Comparison of ENCODE assay signal across 23 mouse cellular contexts in the genomic region with DNA sequence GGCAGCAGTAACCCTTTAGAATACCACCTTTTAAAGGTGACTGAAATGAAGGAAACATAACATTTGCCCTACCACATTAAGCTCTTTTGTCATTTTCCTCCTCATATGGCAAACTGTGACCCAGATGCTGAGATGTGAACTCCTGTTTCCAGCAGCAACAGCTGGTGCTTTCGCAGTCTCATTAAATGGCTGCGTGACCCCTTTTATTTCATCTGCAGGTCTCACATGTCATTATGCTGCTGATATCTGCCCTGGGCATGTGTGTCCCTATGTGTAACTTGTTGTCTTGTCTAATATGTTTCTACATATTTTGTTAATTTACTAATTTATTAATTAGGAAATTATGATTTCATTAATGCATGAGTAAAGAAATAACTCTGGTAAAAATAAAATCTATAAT.
A peak's percentile ranks its signal among the peaks of the same experiment; 100 is the strongest.
DNase-seq lines count a peak whose midpoint lies in the region; ATAC-seq and TF ChIP-seq lines count a peak whose summit lies in the region.
"Had no signal": no experiment of that assay in that cellular context is flagged by ENCODE, and none has a peak within 500 bp of the region (broad histone marks: within the 10 kb centered on the region; RNA-seq: fewer than 3 reads in every experiment).

No protein-coding gene starts in this region.

- no peak for TF ChIP-seq POLR2A in brain, embryonic 14.5 days (IDR thresholded peaks at IDR 0.05; ENCODE audit: borderline replicate concordance, extremely low read depth, insufficient read depth, insufficient read length, poor library complexity, severe bottlenecking)

- H3K27me3 ChIP-seq in embryonic facial prominence, embryonic 14.5 days (replicated peaks; ENCODE audit: control insufficient read depth, insufficient read depth, low read length) = no peaks in the 10 kb centered on the region
- no peaks in the 10 kb centered on the region for H3K27me3 ChIP-seq in embryonic facial prominence, embryonic 10.5 days (replicated peaks; ENCODE audit: low read depth, poor library complexity, severe bottlenecking)
- H3K27me3 ChIP-seq in forebrain, embryonic 14.5 days (replicated peaks; ENCODE audit: control insufficient read depth, insufficient read depth, low read length) = no peaks in the 10 kb centered on the region
- no peaks in the 10 kb centered on the region for H3K27me3 ChIP-seq in forebrain, embryonic 15.5 days
- H3K27me3 ChIP-seq: CH12.LX; embryonic facial prominence, embryonic 15.5 days; heart, embryonic 13.5 days; Patski had no signal

- no peak overlapping the region for H3K4me2 ChIP-seq in embryonic facial prominence, embryonic 14.5 days (ENCODE audit: low read depth, low read length)
- no peak overlapping the region for H3K4me2 ChIP-seq in forebrain, embryonic 14.5 days (ENCODE audit: low read length)
- H3K4me2 ChIP-seq in forebrain, embryonic 15.5 days (replicated peaks) = no peak overlapping the region
- H3K4me2 ChIP-seq: embryonic facial prominence, embryonic 15.5 days; heart, embryonic 13.5 days had no signal

- no peak for TF ChIP-seq CTCF in brain, embryonic 14.5 days (IDR thresholded peaks at IDR 0.05; ENCODE audit: borderline replicate concordance, extremely low read depth, insufficient read depth, insufficient read length)

- no peaks in the 10 kb centered on the region for H3K9me3 ChIP-seq in embryonic facial prominence, embryonic 14.5 days (ENCODE audit: control insufficient read depth, low read length)
- no peaks in the 10 kb centered on the region for H3K9me3 ChIP-seq in embryonic facial prominence, embryonic 10.5 days
- H3K9me3 ChIP-seq in forebrain, embryonic 14.5 days (replicated peaks; ENCODE audit: control insufficient read depth, low read length) = no peaks in the 10 kb centered on the region
- H3K9me3 ChIP-seq in forebrain, embryonic 15.5 days = no peaks in the 10 kb centered on the region
- H3K9me3 ChIP-seq: embryonic facial prominence, embryonic 15.5 days; heart, embryonic 13.5 days had no signal

- no peaks in the 10 kb centered on the region for H3K4me1 ChIP-seq in embryonic facial prominence, embryonic 14.5 days (ENCODE audit: control insufficient read depth, insufficient read depth, low read length)
- H3K4me1 ChIP-seq in embryonic facial prominence, embryonic 10.5 days = no peaks in the 10 kb centered on the region
- H3K4me1 ChIP-seq in forebrain, embryonic 14.5 days (ENCODE audit: control insufficient read depth, insufficient read depth, low read length) = no peaks in the 10 kb centered on the region
- H3K4me1 ChIP-seq in forebrain, embryonic 15.5 days = no peaks in the 10 kb centered on the region
- H3K4me1 ChIP-seq: embryonic facial prominence, embryonic 15.5 days; heart, embryonic 13.5 days had no signal

- no peak overlapping the region for H3K4me3 ChIP-seq in embryonic facial prominence, embryonic 14.5 days (ENCODE audit: low read depth, low read length)
- no peak overlapping the region for H3K4me3 ChIP-seq in embryonic facial prominence, embryonic 10.5 days
- H3K4me3 ChIP-seq in forebrain, embryonic 14.5 days (ENCODE audit: low read depth, low read length) = no peak overlapping the region
- no peak overlapping the region for H3K4me3 ChIP-seq in forebrain, embryonic 15.5 days
- H3K4me3 ChIP-seq: embryonic facial prominence, embryonic 15.5 days; erythroblast, embryonic 14.5 days; heart, embryonic 13.5 days had no signal

- WGBS in embryonic facial prominence, embryonic 14.5 days = 79% methylated on average over 2 of the region's 2 CpGs
- WGBS in embryonic facial prominence, embryonic 10.5 days = 86% methylated on average over 2 of the region's 2 CpGs
- 85% methylated on average over 2 of the region's 2 CpGs for WGBS in forebrain, embryonic 14.5 days
- WGBS in forebrain, embryonic 15.5 days = 85% methylated on average over 2 of the region's 2 CpGs

- DNase-seq in embryonic facial prominence, embryonic 14.5 days (ENCODE audit: low spot score) = peak; percentile 3
- no peak for DNase-seq in embryonic facial prominence, embryonic 10.5 days (ENCODE audit: low spot score)
- DNase-seq in forebrain, embryonic 14.5 days (ENCODE audit: low spot score) = peak; percentile 8
- peak; percentile 55 for DNase-seq in brain, embryonic 14.5 days (ENCODE audit: low read depth)
- DNase-seq in mesoderm, embryonic 11.5 days (ENCODE audit: low read depth, low spot score) = peak; percentile 1
- DNase-seq in urinary bladder, postnatal 25 days (ENCODE audit: low spot score) = no peak
- no peak for DNase-seq in layer of hippocampus, postnatal 14 days (ENCODE audit: low spot score in 2 of 2)
- DNase-seq: adrenal gland, postnatal 14 days; cerebellum, adult 18-20 months; cerebellum, adult 9-11 months; cerebellum, postnatal 36 days; gastrocnemius, postnatal 36 days; heart, adult 11 months; heart, postnatal 36 days; kidney, adult 11 months had no signal

- H3K27ac ChIP-seq in embryonic facial prominence, embryonic 14.5 days (replicated peaks; ENCODE audit: low read depth, low read length) = no peak overlapping the region
- H3K27ac ChIP-seq in embryonic facial prominence, embryonic 10.5 days (replicated peaks) = no peak overlapping the region
- no peak overlapping the region for H3K27ac ChIP-seq in forebrain, embryonic 14.5 days (ENCODE audit: low read depth, low read length)
- no peak overlapping the region for H3K27ac ChIP-seq in forebrain, embryonic 15.5 days (replicated peaks)
- H3K27ac ChIP-seq: embryonic facial prominence, embryonic 15.5 days; heart, embryonic 13.5 days; hindbrain, postnatal 0 days had no signal

- ATAC-seq in embryonic facial prominence, embryonic 14.5 days (ENCODE audit: low read depth) = no peak
- ATAC-seq in forebrain, embryonic 14.5 days = no peak
- ATAC-seq in forebrain, embryonic 15.5 days (replicated peaks) = no peak
- ATAC-seq: activated CD4-positive, CD25-positive, alpha-beta regulatory T cell, adult 4 months; hindbrain, postnatal 0 days; Patski had no signal

- H3K9ac ChIP-seq in embryonic facial prominence, embryonic 14.5 days (ENCODE audit: low read depth, low read length) = no peak overlapping the region
- H3K9ac ChIP-seq in forebrain, embryonic 14.5 days (ENCODE audit: low read length) = no peak overlapping the region
- no peak overlapping the region for H3K9ac ChIP-seq in forebrain, embryonic 15.5 days (replicated peaks)
- H3K9ac ChIP-seq: embryonic facial prominence, embryonic 15.5 days; heart, embryonic 13.5 days had no signal

- no peaks in the 10 kb centered on the region for H3K36me3 ChIP-seq in embryonic facial prominence, embryonic 14.5 days (ENCODE audit: control insufficient read depth, insufficient read depth, low read length)
- no peaks in the 10 kb centered on the region for H3K36me3 ChIP-seq in embryonic facial prominence, embryonic 10.5 days (replicated peaks)
- H3K36me3 ChIP-seq in forebrain, embryonic 14.5 days (ENCODE audit: control insufficient read depth, insufficient read depth, low read length) = no peaks in the 10 kb centered on the region
- H3K36me3 ChIP-seq in forebrain, embryonic 15.5 days = no peaks in the 10 kb centered on the region
- H3K36me3 ChIP-seq: embryonic facial prominence, embryonic 15.5 days; heart, embryonic 13.5 days had no signal

Comparison
In these comparisons a context has a peak if more than half of its experiments do, and no peak if none do; other contexts are left out.
1. DNase-seq: peak in embryonic facial prominence, embryonic 14.5 days (single experiment), forebrain, embryonic 14.5 days (single experiment), brain, embryonic 14.5 days (single experiment) and mesoderm, embryonic 11.5 days (single experiment); none in embryonic facial prominence, embryonic 10.5 days (single experiment), urinary bladder, postnatal 25 days (single experiment) and layer of hippocampus, postnatal 14 days (0 of 2).